Mouse (Mus musculus) C2C12 (cell line): Measurements from ENCODE around the gene Rpl18. TPM values are rescaled to one million over a fixed set of nuclear protein-coding genes. Genes with fewer than 3 reads are reported as not detected.

Source experiments
- H3K27me3 ChIP-seq: one replicate; pipeline ENCODE4 v1.6.1; 2011; ENCODE audit not compliant: control insufficient read depth, insufficient read depth, insufficient read length
- H3K36me3 ChIP-seq: one replicate; pipeline ENCODE4 v1.6.1; 2011; ENCODE audit not compliant: control insufficient read depth, insufficient read depth
- H3K4me3 ChIP-seq: one replicate; pipeline ENCODE4 v1.5.1; 2011; ENCODE audit warnings: mild to moderate bottlenecking, control low read depth; ENCODE audit not compliant: poor library complexity, insufficient read depth, severe bottlenecking
- H3K79me2 ChIP-seq: one replicate; pipeline ENCODE4 v1.6.1; 2011; ENCODE audit not compliant: control insufficient read depth, insufficient read depth
- H3K79me3 ChIP-seq: one replicate; pipeline ENCODE4 v1.6.1; 2011; ENCODE audit warnings: low read depth, control low read depth
- H3ac ChIP-seq: one replicate; pipeline ENCODE3; 2011; ENCODE audit warnings: low read depth; ENCODE audit not compliant: control insufficient read depth, insufficient read length
- CEBPB ChIP-seq: IDR thresholded peaks from one replicate; pipeline ENCODE4 v1.6.1; 2011; ENCODE audit warnings: low read depth, mild to moderate bottlenecking, control low read depth, moderate library complexity
- CTCF ChIP-seq: IDR thresholded peaks from one replicate; pipeline ENCODE4 v1.5.1; 2011; ENCODE audit not compliant: control insufficient read depth, insufficient read depth, insufficient read length
- FOSL1 ChIP-seq: IDR thresholded peaks from one replicate; pipeline ENCODE4 v1.8.0; 2011; ENCODE audit warnings: mild to moderate bottlenecking, low read length; ENCODE audit not compliant: poor library complexity, insufficient read depth, severe bottlenecking
- MAX ChIP-seq: IDR thresholded peaks from one replicate; pipeline ENCODE4 v1.6.1; 2011; ENCODE audit warnings: mild to moderate bottlenecking, control low read depth
- MYOD1 ChIP-seq: IDR thresholded peaks from one replicate; pipeline ENCODE4 v1.6.1; 2011; ENCODE audit warnings: low read depth; ENCODE audit not compliant: control insufficient read depth, insufficient read length
- MYOG ChIP-seq: IDR thresholded peaks from one replicate; pipeline ENCODE4 v1.6.1; 2011; ENCODE audit not compliant: control insufficient read depth, insufficient read length; ENCODE audit errors: extremely low read depth
- USF1 ChIP-seq: IDR thresholded peaks from one replicate; pipeline ENCODE4 v1.6.1; 2011; ENCODE audit warnings: low read depth, mild to moderate bottlenecking, control low read depth, moderate library complexity
- polyA plus RNA-seq: library from polyadenylated mRNA; unstranded; fragments of >200 nt; fragmentation: generic; extraction: Trizol; gene quantifications from one replicate; pipeline ENCODE4 v1.2.1, GENCODE M21; 2012; ENCODE audit warnings: missing spikeins

The Rpl18 gene
- polyA plus RNA-seq, 1 experiment, result 4,453 TPM

DNA sequence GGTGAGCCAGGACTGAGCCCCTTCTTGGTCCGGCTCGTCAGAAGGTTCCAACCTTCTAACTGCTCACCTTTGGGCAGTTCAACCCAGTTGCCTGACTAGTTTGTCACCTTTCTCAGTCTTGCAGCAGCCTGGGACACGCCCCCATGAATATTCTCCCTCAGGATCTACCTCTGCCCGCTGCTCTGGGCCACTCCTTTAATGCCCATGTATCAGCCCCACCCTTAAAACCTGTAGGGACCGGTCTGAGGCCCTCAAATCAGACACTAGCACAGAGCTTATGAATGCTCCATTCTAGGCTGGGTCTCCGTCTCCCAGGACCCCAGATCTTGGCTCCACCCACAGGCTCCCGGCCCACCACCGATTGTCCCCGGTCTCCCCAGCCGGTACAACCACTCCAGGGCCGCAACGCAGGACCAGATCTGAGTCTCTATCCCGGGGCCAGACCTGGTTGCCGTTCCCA is 597 bp upstream of the Rpl18 start:
- peaks cover 13% of the 10 kb centered on the region for H3K36me3 ChIP-seq
- H3ac ChIP-seq, result peak overlapping the region; percentile 71
- no peaks in the 10 kb centered on the region for H3K27me3 ChIP-seq
- TF ChIP-seq FOSL1 (no peak), MYOD1 (no peak), CEBPB (no peak), USF1 (no peak), MAX (no peak), CTCF (no peak), MYOG (no peak)
- H3K4me3 ChIP-seq, result peak overlapping the region; percentile 38
- H3K79me2 ChIP-seq, result peaks cover 58% of the 10 kb centered on the region
- peaks cover 41% of the 10 kb centered on the region for H3K79me3 ChIP-seq

GRCm38 (mm10) chr7:45715741-45716459 is 643 bp downstream of the Rpl18 start:
- Histone ChIP-seq H3K27me3 (no peaks in the 10 kb centered on the region), H3K79me2 (peaks cover 70% of the 10 kb centered on the region), H3K79me3 (peaks cover 49% of the 10 kb centered on the region), H3ac (peak overlapping the region; percentile 16), H3K36me3 (peaks cover 25% of the 10 kb centered on the region), H3K4me3 (no peak overlapping the region)
- no peak for TF ChIP-seq MAX
- no peak for TF ChIP-seq CTCF
- no peak for TF ChIP-seq USF1
- TF ChIP-seq FOSL1, result no peak
- no peak for TF ChIP-seq MYOD1
- no peak for TF ChIP-seq MYOG
- no peak for TF ChIP-seq CEBPB

- Histone ChIP-seq H3K79me3 (peaks cover 49% of the 10 kb centered on the region), H3K27me3 (no peaks in the 10 kb centered on the region), H3ac (peak overlapping the region; percentile 26), H3K79me2 (peaks cover 74% of the 10 kb centered on the region), H3K4me3 (peak overlapping the region; percentile 71), H3K36me3 (peaks cover 29% of the 10 kb centered on the region)
- TF ChIP-seq CEBPB, result no peak
- TF ChIP-seq FOSL1, result no peak
- no peak for TF ChIP-seq CTCF
- no peak for TF ChIP-seq MYOG
- no peak for TF ChIP-seq MYOD1
- TF ChIP-seq USF1, result no peak
- TF ChIP-seq MAX, result no peak
These were observed 1.2 kb downstream of the Rpl18 start for GRCm38 (mm10) chr7:45716460-45716857.

GRCm38 (mm10) chr7:45716952-45717917 is 2.0 kb downstream of the Rpl18 start:
- TF ChIP-seq MYOD1, result no peak
- TF ChIP-seq USF1, result no peak
- TF ChIP-seq MAX, result no peak
- TF ChIP-seq MYOG, result no peak
- TF ChIP-seq CTCF, result no peak
- no peak for TF ChIP-seq FOSL1
- TF ChIP-seq CEBPB, result no peak
- Histone ChIP-seq H3ac (peak overlapping the region; percentile 85), H3K4me3 (peak overlapping the region; percentile 71), H3K27me3 (no peaks in the 10 kb centered on the region), H3K79me2 (peaks cover 74% of the 10 kb centered on the region), H3K36me3 (peaks cover 29% of the 10 kb centered on the region), H3K79me3 (peaks cover 49% of the 10 kb centered on the region)

DNA sequence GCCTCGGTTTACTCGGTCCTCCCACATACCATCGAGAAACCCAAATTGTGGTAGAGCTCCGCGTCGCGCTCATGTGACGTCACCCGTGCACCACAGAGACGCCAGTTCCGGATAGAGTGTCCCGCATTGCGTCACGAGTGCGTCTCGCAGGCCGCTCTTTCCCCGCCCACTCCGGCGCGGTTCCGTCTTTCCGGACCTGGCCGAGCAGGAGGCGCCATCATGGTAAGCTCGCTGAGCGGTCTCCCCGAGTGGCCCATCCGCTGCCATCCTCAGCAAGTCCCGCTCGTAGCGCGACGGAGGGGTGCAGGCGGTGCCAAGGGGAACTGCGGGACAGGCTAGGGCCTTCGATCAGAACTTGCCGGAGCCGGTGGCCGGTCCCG is 2.7 kb downstream of the Rpl18 start, which contains the start of gene Sphk2:
Gene Sphk2, minus strand, starts transcription at position 85 of the 380 bp plus-strand sequence.
- Histone ChIP-seq H3ac (peak within 1 kb of the TSS; percentile 85), H3K36me3 (peaks cover 32% of the 10 kb centered on the region)
- TF ChIP-seq CEBPB (peak; percentile 52), MAX (peak; percentile 15), USF1 (peak; percentile 76), MYOD1 (no peak)

More for the DNA sequence above, 2.7 kb downstream of the Rpl18 start, which contains the start of gene Sphk2:
- Histone ChIP-seq H3K27me3 (no peaks in the 10 kb centered on the region), H3K79me2 (peaks cover 74% of the 10 kb centered on the region), H3K79me3 (peaks cover 49% of the 10 kb centered on the region), H3K4me3 (peak within 1 kb of the TSS; percentile 71)
